Mouse (Mus musculus) layer of hippocampus, adult 9-11 months (tissue): ENCODE measurements around the gene Mrrf.
"Not testable (repeated sequence)": the region's sequence is repeated elsewhere in the genome, so short reads cannot be mapped to it uniquely, and the experiment has no call there.

Experiments used
- DNase-seq: peaks from one replicate; pipeline ENCODE4 v3.0.0; 2022

Gene Mrrf

DNA sequence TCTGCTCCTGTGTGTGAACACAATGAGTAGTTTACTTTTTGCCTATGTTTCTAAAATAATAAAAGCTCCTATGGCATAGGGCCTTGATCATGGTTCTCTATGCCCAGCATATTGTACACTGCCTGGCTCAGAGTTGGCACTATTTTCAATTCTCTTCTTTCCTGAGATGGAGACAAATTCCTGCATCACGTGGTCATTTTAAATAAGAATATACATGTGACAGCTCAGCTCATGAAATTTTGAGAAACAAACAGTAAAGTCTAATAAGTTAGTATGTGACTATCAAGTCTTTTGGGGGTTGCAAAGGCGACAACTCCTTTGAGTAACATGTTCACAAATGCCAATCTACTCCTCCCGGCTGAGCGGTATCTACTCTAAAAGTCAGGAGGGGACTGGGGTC lies 302 bp upstream of the Mrrf start:
- DNase-seq, result no peak

- DNase-seq, result no peak
Observed at GRCm38 (mm10) chr2:36139096-36139495, 2.9 kb downstream of the Mrrf start.

GRCm38 (mm10) chr2:36148876-36149365 lies 12.7 kb downstream of the Mrrf start:
- no peak for DNase-seq

DNA sequence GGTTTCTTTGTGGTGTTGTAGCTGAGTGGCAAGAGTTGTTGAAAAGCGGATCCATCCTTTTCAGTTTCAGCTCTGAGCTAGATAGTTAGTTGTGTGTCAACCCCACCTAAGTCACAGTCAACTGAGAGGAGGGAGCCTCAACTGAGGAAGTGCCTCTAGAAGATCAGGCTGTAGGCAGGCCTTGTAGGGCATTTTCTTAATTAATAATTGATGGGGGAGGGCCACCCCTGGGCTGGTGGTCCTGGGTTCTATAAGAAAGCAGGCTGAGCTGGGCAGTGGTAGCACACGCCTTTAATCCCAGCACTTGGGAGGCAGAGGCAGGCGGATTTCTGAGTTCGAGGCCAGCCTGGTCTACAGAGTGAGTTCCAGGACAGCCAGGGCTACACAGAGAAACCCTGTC lies 16.2 kb downstream of the Mrrf start:
- DNase-seq, result not testable (repeated sequence)

GRCm38 (mm10) chr2:36157461-36157860 lies 21.3 kb downstream of the Mrrf start:
- no peak for DNase-seq

GRCm38 (mm10) chr2:36159336-36159735 lies 23.1 kb downstream of the Mrrf start:
- no peak for DNase-seq

- DNase-seq, result no peak
Observed at GRCm38 (mm10) chr2:36167990-36168618, 31.9 kb downstream of the Mrrf start.

DNA sequence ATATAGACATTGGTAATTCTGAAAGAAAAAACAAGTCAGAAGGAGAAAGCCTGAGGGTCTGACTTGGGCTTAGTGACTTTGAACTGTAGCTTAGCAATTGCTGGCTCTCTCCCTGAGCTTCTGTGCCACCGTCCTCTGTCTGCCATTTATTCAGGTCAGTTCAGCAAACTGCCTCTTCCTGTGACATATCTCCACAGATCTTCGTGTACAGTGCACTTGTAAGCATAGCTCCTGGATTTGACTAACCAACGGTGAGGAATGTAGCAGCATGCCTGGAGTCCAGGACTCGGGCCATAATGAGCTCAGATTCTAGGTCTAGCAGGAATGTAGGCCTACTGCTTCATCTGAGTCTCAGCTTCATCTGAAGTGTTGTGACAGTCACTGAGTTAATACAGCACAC lies 33.0 kb downstream of the Mrrf start:
- no peak for DNase-seq

DNA sequence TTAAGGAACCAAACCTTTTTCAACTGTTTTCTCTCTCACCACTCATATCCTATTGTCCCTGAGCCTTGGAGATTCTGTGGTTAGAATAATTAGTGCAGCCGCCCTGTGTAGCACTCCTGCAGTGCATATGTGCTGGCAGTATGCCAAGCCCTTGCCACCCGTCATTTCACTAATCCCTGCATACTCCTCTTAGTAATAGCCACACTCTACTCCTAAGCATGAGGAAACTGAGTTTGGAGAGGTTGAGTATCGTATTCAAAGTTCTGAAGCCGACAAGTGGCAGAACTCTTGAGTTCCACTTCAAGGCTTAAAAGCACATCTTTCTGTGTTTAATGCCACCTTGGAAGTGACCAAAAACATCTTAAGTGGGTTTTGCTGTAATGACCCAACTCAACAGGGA lies 35.9 kb downstream of the Mrrf start:
- no peak for DNase-seq

- no peak for DNase-seq
Observed at GRCm38 (mm10) chr2:36172574-36172973, 36.4 kb downstream of the Mrrf start.

GRCm38 (mm10) chr2:36179487-36179886 lies 43.3 kb downstream of the Mrrf start:
- DNase-seq, result no peak

DNA sequence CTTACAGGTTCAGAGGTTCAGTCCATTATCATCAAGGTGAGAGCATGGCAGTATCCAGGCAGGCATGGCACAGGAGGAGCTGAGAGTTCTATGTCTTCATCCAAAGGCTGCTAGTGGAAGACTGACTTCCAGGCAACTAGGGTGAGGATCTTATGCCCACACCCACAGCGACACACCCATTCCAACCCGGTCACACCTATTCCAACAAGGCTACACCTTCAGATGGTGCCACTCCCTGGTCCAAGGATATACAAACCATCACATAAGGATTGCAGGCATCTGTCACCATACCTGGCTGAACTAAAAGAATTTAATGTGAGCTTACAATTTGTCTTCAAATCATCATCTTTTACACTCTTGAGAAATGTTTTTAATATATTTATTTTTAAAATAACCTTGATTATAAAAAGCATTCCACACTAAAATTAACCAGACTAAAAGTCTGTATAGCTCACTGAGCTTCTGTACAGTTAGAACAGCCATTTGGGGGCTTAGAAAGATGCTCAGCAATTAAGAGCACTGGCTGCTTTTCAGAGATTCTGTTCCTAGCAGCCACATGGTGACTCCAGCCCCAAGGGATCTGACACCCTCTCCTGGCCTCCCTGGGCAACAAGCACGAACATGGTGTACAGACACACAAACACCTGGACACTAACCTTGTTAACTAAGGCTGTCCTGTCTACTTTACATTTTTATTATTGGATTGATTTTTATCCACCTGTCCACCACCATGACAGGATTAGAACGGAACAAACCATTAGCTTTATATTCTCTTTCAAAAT lies 45.6 kb downstream of the Mrrf start:
- not testable (repeated sequence) for DNase-seq

GRCm38 (mm10) chr2:36183278-36183677 lies 47.1 kb downstream of the Mrrf start:
- no peak for DNase-seq

DNA sequence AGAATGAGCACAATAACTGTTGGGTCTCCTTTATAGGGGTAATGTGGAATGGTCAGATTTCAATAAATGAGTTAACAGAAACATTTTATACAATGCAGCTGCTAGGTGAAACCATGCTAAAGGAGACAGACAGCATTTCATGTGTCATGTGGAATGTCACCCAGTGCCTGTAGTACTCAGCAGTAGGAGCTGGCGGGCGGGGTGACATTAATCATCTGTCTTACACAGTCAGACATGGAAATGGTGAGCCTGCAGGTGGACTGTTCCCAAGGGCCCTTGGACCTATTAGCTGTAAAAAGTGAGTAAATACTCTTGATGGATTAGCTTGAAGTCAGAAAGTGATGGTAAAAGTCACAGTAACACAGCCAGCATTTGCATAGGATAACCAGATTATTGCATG lies 48.0 kb downstream of the Mrrf start:
- no peak for DNase-seq

DNA sequence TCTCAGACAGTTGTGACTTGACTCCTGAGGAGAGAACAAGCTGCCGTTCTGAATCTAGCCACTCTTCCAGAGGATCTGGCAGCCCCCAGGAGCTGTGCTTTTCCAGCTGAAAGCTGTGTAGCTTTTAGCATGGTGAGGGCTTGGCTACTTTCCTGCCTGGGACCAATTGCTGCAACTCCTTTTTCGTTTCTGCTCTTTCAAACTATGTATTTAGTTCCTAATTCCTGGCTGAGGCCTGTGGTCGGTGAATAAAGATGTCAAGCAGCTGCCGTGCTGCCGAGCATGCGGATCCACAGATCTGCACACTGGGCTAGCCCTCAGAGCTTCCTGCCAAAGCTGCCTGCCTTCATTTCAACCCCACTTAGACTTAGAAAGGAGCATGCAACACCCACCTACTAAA lies 48.7 kb downstream of the Mrrf start:
- DNase-seq, result no peak

GRCm38 (mm10) chr2:36189200-36189599 lies 53.0 kb downstream of the Mrrf start:
- not testable (repeated sequence) for DNase-seq

DNA sequence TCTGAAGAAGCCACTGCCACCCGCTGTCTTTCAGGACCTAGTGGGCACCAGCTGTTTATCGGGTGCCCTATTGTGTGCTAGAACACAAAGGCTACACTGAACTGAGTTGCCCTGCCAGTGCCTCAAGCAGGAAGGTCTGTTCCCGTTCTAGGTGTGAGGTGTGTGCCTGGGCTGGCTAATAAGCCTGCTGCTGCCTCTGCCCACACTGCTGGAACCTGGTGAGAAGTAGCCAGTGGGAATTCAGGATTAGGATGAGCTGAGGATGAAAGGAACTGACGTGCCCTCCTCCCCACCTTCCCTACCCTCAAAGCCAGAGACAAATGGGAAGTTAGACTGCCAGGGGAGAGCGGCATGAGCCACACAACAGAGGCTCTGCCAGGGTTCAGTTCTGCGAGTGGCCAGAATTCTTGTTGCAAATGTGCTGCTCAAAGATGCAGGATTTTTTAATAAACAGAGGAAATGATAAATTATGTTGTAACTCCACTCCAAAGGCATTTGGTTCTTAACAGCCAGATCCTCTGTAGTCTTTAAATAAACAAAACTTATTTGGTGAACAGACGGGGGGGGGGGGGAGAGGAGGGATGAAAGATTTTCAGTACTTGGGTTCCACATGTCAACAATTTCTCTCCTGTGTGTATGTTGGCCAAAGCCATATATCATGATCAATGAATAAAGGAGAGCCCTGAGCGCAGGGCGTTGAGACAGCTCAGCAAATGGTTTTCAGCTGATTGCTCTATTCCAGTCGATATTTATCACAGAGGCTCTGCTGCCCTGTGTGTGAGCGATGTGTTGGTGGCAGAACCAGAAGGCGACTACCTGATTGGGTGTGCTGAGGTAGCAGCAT lies 55.1 kb downstream of the Mrrf start:
- DNase-seq, result no peak

- DNase-seq, result no peak
Observed at GRCm38 (mm10) chr2:36197021-36197420, 60.8 kb downstream of the Mrrf start.

GRCm38 (mm10) chr2:36197919-36198881 lies 62.0 kb downstream of the Mrrf start:
- peak; percentile 62 for DNase-seq

- no peak for DNase-seq
Observed at GRCm38 (mm10) chr2:36198882-36199262, 62.7 kb downstream of the Mrrf start.

DNA sequence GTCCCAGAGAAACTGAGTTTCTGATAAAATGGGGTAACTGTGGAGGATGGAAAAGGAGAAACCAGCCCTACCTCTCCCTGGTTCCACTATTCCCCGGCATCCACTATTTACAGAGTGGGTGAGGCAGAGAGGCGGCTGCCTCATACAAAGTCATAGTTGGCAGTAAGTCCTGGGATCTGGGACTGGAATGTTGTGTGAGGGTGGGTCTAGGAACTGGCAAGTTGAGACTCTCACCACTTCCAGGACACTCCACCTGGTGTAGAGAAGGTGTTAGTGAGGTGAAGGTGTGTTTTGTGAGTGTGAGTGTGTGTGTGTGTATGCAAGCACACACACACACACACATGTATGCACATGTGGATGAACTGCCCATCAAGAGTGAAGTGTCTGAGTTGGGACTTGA lies 64.6 kb downstream of the Mrrf start:
- no peak for DNase-seq
